8 mouse cellular contexts compared by ENCODE assay signal in genomic region chr4:155785819-155786218, GRCm38 (mm10). TPM values are rescaled to one million over a fixed set of nuclear protein-coding genes. Genes with fewer than 3 reads are reported as not detected.
DNase-seq lines count a peak whose midpoint lies in the region; ATAC-seq lines count a peak whose summit lies in the region.

Gene Tmem88b (minus strand): TSS chr4:155785874.

- no peaks in the 10 kb centered on the region for H3K9me3 ChIP-seq in embryonic facial prominence, embryonic 12.5 days
- H3K9me3 ChIP-seq in intestine, embryonic 15.5 days: no peaks in the 10 kb centered on the region
- no peaks in the 10 kb centered on the region for H3K9me3 ChIP-seq in neural tube, embryonic 12.5 days

- H3K4me1 ChIP-seq in embryonic facial prominence, embryonic 12.5 days: peaks cover 14% of the 10 kb centered on the region
- H3K4me1 ChIP-seq in intestine, embryonic 15.5 days (replicated peaks): peaks cover 2% of the 10 kb centered on the region; the same call in 1 of the 2 replicates
- peaks cover 13% of the 10 kb centered on the region for H3K4me1 ChIP-seq in neural tube, embryonic 12.5 days

- ATAC-seq in embryonic facial prominence, embryonic 12.5 days (ENCODE audit: insufficient number of reproducible peaks, insufficient read depth, low FRiP score, low TSS enrichment): no peak
- ATAC-seq in intestine, embryonic 15.5 days: no peak
- no peak for ATAC-seq in neural tube, embryonic 12.5 days (ENCODE audit: low FRiP score, low read depth)

- peak within 1 kb of the TSS; percentile 87; the same call in 1 of the 2 replicates for H3K9ac ChIP-seq in embryonic facial prominence, embryonic 12.5 days
- no peak within 1 kb of the TSS for H3K9ac ChIP-seq in intestine, embryonic 15.5 days
- peak within 1 kb of the TSS; percentile 78; the same call in 1 of the 2 replicates for H3K9ac ChIP-seq in neural tube, embryonic 12.5 days

- peak within 1 kb of the TSS; percentile 59 for H3K4me3 ChIP-seq in embryonic facial prominence, embryonic 12.5 days
- peak within 1 kb of the TSS; percentile 60; the same call in 1 of the 2 replicates for H3K4me3 ChIP-seq in intestine, embryonic 15.5 days (replicated peaks)
- peak within 1 kb of the TSS; percentile 56; the same call in 1 of the 2 replicates for H3K4me3 ChIP-seq in neural tube, embryonic 12.5 days

- no peaks in the 10 kb centered on the region for H3K27me3 ChIP-seq in embryonic facial prominence, embryonic 12.5 days
- H3K27me3 ChIP-seq in intestine, embryonic 15.5 days (replicated peaks): no peaks in the 10 kb centered on the region
- no peaks in the 10 kb centered on the region for H3K27me3 ChIP-seq in neural tube, embryonic 12.5 days (replicated peaks)

- 58% methylated on average over 5 of the region's 5 CpGs for WGBS in embryonic facial prominence, embryonic 12.5 days
- WGBS in intestine, embryonic 15.5 days: 62% methylated on average over 5 of the region's 5 CpGs
- WGBS in neural tube, embryonic 12.5 days: 66% methylated on average over 5 of the region's 5 CpGs

- H3K36me3 ChIP-seq in embryonic facial prominence, embryonic 12.5 days: no peaks in the 10 kb centered on the region
- no peaks in the 10 kb centered on the region for H3K36me3 ChIP-seq in intestine, embryonic 15.5 days
- H3K36me3 ChIP-seq in neural tube, embryonic 12.5 days: no peaks in the 10 kb centered on the region

- peak within 1 kb of the TSS; percentile 72 for H3K4me2 ChIP-seq in embryonic facial prominence, embryonic 12.5 days (replicated peaks)
- H3K4me2 ChIP-seq in intestine, embryonic 15.5 days (replicated peaks): peak within 1 kb of the TSS; percentile 87
- peak within 1 kb of the TSS; percentile 69 for H3K4me2 ChIP-seq in neural tube, embryonic 12.5 days (replicated peaks)

- DNase-seq in left cerebral cortex, postnatal 36 days (ENCODE audit: low spot score in 2 of 2): no peak
- DNase-seq in left cerebral cortex, postnatal 10 days (ENCODE audit: extremely low spot score in 1 of 2, low spot score in 2 of 2): no peak
- DNase-seq in adrenal gland, postnatal 36 days: no peak
- no peak for DNase-seq in cerebellum, adult 9-10 months
- DNase-seq in gastrocnemius, postnatal 10 days: no peak

- intact Hi-C loops in left cerebral cortex, postnatal 36 days (cut with DNase I): loop anchor here (2.0 kb wide), 1 partner anchor 15 kb away; no protein-coding TSS in a partner anchor
- intact Hi-C loops in left cerebral cortex, postnatal 10 days (cut with DNase I): no loop called here

- H3K27ac ChIP-seq in embryonic facial prominence, embryonic 12.5 days: peak within 1 kb of the TSS; percentile 80; the same call in 1 of the 2 replicates
- no peak within 1 kb of the TSS for H3K27ac ChIP-seq in intestine, embryonic 15.5 days
- H3K27ac ChIP-seq in neural tube, embryonic 12.5 days: no peak within 1 kb of the TSS

RNA-seq across cellular contexts. Expression of gene Tmem88b, which starts in this region (rescaled TPM):
- total RNA-seq in left cerebral cortex, postnatal 36 days (2021): 10 to 100 TPM; 18.3 to 30.0 TPM
- total RNA-seq in left cerebral cortex, postnatal 10 days (2021): 1 to 10 TPM; 3.0 to 5.4 TPM
- polyA plus RNA-seq in embryonic facial prominence, embryonic 12.5 days (2016; fragmentation: Nextera tagmentation; extraction: Ambion mirVana): 0.69 and 1.0 TPM in 2 replicates
- 1.00 and 1.1 TPM in 2 replicates for polyA plus RNA-seq in intestine, embryonic 15.5 days (2015; fragmentation: Nextera tagmentation; extraction: Ambion mirVana)
- polyA plus RNA-seq in neural tube, embryonic 12.5 days (2016; fragmentation: Nextera tagmentation; extraction: Ambion mirVana): 0.56 and 0.86 TPM in 2 replicates
- total RNA-seq in adrenal gland, postnatal 36 days (2021): under 1 TPM; 0.30 to 0.56 TPM
- total RNA-seq in gastrocnemius, postnatal 10 days (2021): 1 to 10 TPM; 2.4 to 4.0 TPM
